Mouse (Mus musculus) cerebellum, adult 2 months (tissue): ENCODE data around the gene Mmadhc. TPM values are rescaled to one million over a fixed set of nuclear protein-coding genes. Genes with fewer than 3 reads are reported as not detected.
A peak's percentile ranks its signal among the peaks of the same experiment; 100 is the strongest.

ENCODE experiments used
- DNase-seq, 2 experiments: peaks; one replicate each; pipeline ENCODE4 v3.0.0; 2021
- H3K27ac ChIP-seq: fragments of 200-500 bp; 2 replicates; pipeline ENCODE4 v1.5.1; 2012; ENCODE audit warnings: low read length, control low read depth, inconsistent platforms; ENCODE audit not compliant: insufficient read depth
- H3K27me3 ChIP-seq: fragments of 200-500 bp; 2 replicates; pipeline ENCODE4 v1.6.1; 2012; ENCODE audit warnings: inconsistent platforms, mild to moderate bottlenecking, low read length, moderate library complexity; ENCODE audit not compliant: control insufficient read depth, insufficient read depth
- H3K4me1 ChIP-seq: fragments of 200-500 bp; 2 replicates; pipeline ENCODE4 v1.6.1; 2011; ENCODE audit warnings: low read length; ENCODE audit not compliant: control insufficient read depth, insufficient read depth
- H3K4me3 ChIP-seq: fragments of 200-500 bp; replicated peaks from 2 replicates; pipeline ENCODE3; 2011; ENCODE audit warnings: mild to moderate bottlenecking, low read depth, low read length, control low read depth; ENCODE audit not compliant: insufficient read depth
- CTCF ChIP-seq: fragments of 200-500 bp; IDR thresholded peaks from 2 replicates; pipeline ENCODE4 v1.5.1; 2011; ENCODE audit warnings: low read depth, mild to moderate bottlenecking, control low read depth, low read length, moderate library complexity, borderline replicate concordance; ENCODE audit not compliant: insufficient read depth
- POLR2A ChIP-seq: fragments of 200-500 bp; IDR thresholded peaks from 2 replicates; pipeline ENCODE4 v1.6.1; 2011; ENCODE audit warnings: low read length, control low read depth, borderline replicate concordance; ENCODE audit not compliant: insufficient read depth
- WGBS: fragments of 180-500 bp; shearing (Covaris S2); methylation state at CpG from one replicate; pipeline ENCODE4 v1.1.7; 2018; 5-methylcytosine and 5-hydroxymethylcytosine counted together
- polyA plus RNA-seq: library from polyadenylated mRNA; depleted of rRNA; stranded (reverse); fragments of >200 nt; gene quantifications from 2 replicates; pipeline ENCODE4 v1.2.3, GENCODE M21; 2012

Gene Mmadhc
- polyA plus RNA-seq, 1 experiment, result 70.5 TPM

DNA sequence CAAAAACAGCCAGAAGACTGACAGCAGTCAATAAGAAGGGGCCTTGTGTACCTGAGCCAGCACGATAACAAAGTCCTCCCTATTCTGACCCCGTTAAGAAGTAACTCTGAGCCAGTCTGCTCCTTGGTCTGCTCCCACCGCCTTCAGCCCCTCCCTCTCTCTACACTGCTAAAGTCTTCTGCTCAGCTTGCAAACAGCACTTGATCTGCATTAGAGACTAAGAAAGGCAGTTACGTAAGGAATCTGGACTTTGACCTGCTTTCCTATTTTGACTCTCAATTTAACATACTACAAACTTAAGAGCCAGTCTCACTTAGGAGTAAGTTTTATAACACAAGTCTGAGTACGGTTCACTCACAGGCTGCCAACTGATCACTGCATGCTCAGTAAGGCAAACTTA is 12.6 kb downstream of the Mmadhc start:
- no peak for DNase-seq
- 90% methylated on average over 5 of the region's 5 CpGs for WGBS
- TF ChIP-seq CTCF (no peak), POLR2A (no peak)
- no peak overlapping the region for H3K4me3 ChIP-seq
- no peaks in the 10 kb centered on the region for H3K4me1 ChIP-seq
- no peak overlapping the region for H3K27ac ChIP-seq
- no peaks in the 10 kb centered on the region for H3K27me3 ChIP-seq

DNA sequence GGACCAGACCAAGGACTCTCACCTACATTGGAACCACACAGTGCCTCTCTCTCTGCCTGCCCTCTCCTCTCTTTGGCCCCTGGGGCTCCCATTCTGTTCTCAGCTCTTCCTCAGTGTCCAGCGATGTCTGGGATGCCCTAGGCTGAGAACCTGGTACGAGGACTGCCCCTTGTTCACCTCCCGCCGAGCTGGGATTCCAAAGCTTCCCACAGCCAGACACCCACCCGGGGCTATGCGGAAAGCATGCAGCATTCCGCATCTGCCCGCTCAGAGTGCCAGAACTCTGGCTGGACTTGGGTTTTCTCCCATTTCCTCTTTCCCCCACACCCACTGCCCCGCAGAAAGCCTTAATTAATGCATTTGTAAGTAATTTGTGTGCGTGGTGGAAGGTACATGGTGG is 19.9 kb downstream of the Mmadhc start:
- no peak for DNase-seq
- 32% methylated on average over 10 of the region's 10 CpGs for WGBS
- H3K27me3 ChIP-seq, result no peaks in the 10 kb centered on the region
- H3K4me1 ChIP-seq, result no peaks in the 10 kb centered on the region
- no peak overlapping the region for H3K27ac ChIP-seq
- TF ChIP-seq CTCF (no peak), POLR2A (no peak)
- no peak overlapping the region for H3K4me3 ChIP-seq

DNA sequence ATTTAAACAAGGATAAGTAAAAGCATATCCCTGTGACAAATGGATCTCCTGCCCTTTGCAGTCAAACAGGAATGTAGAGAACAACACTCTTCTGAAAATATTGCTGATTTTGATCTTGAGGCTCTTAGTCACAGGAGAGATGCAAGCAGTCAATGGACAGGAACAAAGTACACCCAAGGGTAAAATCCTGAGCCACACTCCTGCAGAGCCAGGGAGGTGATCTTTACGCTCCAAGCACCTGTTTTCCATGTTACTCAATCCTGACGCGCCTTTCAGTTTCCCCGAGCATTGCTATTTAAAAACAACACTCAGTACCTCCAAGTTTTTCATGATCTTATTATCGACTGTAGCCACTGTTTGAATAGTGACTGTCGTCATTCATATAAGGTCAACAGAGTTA is 23.2 kb downstream of the Mmadhc start:
- no peak for DNase-seq
- Histone ChIP-seq H3K4me3 (no peak overlapping the region), H3K27me3 (no peaks in the 10 kb centered on the region), H3K27ac (no peak overlapping the region), H3K4me1 (no peaks in the 10 kb centered on the region)
- TF ChIP-seq POLR2A (no peak), CTCF (no peak)
- WGBS, result 84% methylated on average over 6 of the region's 6 CpGs

DNA sequence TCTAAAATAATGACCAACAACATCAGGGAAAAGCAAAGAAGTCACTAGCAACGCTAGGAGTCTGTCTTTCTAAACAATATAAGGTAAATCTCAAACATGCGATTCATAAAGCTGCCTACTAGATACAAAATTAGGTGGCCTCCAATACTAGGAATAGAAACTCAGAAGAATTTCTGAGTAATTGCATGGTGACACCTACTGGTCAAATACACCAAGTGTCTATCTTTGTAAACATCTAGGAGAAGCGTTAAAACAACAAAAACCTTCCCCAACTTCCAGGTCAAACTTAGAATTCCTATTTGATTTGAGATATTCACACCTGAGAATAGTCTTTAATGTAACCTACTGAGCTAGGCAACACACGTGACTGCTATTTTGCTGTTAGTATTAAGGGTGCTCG is 24.4 kb downstream of the Mmadhc start:
- TF ChIP-seq CTCF (peak; percentile 14; the same call in 1 of the 2 replicates), POLR2A (no peak)
- 28% methylated on average over 5 of the region's 5 CpGs for WGBS
- no peaks in the 10 kb centered on the region for H3K4me1 ChIP-seq
- peak in 1 of 2 experiments; percentile 16 for DNase-seq
- H3K4me3 ChIP-seq, result no peak overlapping the region
- H3K27ac ChIP-seq, result no peak overlapping the region
- no peaks in the 10 kb centered on the region for H3K27me3 ChIP-seq

DNA sequence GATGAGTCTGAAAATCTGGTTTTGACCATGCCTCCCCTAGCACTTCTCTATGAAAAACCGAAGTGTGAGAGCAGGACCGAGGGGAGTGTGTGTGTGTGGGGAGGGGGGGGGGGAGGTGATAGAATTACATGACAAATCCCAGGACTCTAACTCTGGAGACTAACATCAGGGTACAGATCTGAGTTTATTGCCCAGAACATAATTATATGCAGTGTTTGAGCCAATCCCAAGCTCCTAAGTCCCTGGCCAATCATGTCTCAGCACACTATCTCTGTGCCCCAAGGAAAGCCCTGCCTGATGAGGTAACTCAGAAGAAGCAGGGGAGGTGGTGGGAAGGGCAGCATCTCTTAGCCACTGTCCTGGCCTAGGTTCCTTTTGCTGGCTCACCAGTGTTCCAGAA is 28.1 kb downstream of the Mmadhc start:
- no peak overlapping the region for H3K4me3 ChIP-seq
- no peaks in the 10 kb centered on the region for H3K27me3 ChIP-seq
- DNase-seq, result no peak
- no peaks in the 10 kb centered on the region for H3K4me1 ChIP-seq
- H3K27ac ChIP-seq, result no peak overlapping the region
- 65% methylated on average over 2 of the region's 2 CpGs for WGBS
- TF ChIP-seq CTCF (no peak), POLR2A (no peak)

DNA sequence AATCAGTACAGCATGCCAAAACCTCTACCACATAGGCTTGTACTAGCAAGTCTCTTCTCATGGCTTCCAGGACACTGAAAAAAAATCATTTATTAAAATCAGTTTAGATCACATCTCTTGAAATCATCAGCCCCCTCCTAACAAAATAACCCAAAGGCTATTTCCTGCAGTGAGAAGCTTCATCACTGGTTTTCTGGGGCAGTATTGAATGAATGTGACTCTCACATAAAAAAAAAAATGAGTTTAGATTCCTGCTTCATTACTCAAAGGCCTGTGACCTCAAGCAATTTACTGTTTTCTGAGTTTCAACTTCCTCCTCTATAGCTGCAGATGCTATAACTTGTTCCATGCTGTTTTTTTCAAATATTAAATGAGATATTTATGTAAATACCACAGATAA is 29.6 kb downstream of the Mmadhc start:
- TF ChIP-seq POLR2A (no peak), CTCF (no peak)
- Histone ChIP-seq H3K27ac (no peak overlapping the region), H3K4me3 (no peak overlapping the region), H3K27me3 (no peaks in the 10 kb centered on the region), H3K4me1 (no peaks in the 10 kb centered on the region)
- no peak for DNase-seq

DNA sequence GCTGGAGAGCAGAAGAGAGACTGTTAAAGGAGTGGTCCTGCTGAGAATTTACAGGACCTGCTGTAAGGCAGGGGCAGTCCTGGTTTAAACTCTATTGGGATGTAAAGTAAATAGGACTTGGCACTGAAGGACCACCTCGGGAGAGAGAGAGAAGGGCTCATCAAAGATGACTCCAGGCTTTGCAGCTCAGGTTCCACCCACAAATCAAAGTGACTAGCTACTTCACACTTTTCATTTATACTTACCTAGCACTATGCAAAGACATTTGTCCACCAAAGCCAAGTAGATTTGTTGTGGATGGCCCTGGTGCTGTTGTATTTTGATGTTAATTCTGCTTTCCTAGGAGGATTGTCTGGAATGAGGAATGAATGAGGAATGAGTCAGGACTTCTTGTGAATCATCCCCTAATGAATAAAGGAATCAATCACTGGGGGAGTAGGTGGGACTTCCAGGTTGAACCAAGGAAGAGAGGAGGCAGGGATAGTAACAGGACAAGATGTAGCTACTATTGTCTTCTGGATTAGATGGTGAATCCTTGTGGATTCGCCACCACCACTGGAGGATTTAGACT is 31.3 kb downstream of the Mmadhc start:
- TF ChIP-seq CTCF (no peak), POLR2A (no peak)
- WGBS, result 59% methylated on average over 2 of the region's 2 CpGs
- no peak for DNase-seq
- no peak overlapping the region for H3K27ac ChIP-seq
- no peaks in the 10 kb centered on the region for H3K27me3 ChIP-seq
- H3K4me3 ChIP-seq, result no peak overlapping the region
- no peaks in the 10 kb centered on the region for H3K4me1 ChIP-seq

DNA sequence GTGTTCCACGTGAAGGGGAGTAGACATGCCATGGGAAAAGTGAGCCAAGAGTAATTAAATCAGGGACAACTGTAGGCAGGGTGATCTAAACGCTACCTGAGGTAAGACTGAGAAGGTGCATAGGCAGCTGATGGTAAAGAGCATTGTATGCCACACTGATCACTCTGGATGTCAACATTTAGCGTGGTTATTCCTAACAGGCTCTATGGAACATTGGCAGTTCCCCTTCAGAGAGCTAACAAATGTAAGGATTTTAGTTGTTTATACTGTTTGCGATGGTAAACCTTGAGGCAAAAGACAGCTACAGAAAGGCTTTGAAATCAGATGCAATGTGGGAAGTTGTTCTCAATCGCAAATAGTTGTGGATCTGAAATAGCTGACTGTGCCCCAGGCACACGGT is 32.5 kb downstream of the Mmadhc start:
- H3K27ac ChIP-seq, result no peak overlapping the region
- 79% methylated on average over 6 of the region's 6 CpGs for WGBS
- no peak for DNase-seq
- no peaks in the 10 kb centered on the region for H3K27me3 ChIP-seq
- H3K4me3 ChIP-seq, result no peak overlapping the region
- TF ChIP-seq CTCF, result no peak
- no peak for TF ChIP-seq POLR2A
- no peaks in the 10 kb centered on the region for H3K4me1 ChIP-seq
